Mouse (Mus musculus): ENCODE results near the gene Tspan12.

The Tspan12 gene

DNA sequence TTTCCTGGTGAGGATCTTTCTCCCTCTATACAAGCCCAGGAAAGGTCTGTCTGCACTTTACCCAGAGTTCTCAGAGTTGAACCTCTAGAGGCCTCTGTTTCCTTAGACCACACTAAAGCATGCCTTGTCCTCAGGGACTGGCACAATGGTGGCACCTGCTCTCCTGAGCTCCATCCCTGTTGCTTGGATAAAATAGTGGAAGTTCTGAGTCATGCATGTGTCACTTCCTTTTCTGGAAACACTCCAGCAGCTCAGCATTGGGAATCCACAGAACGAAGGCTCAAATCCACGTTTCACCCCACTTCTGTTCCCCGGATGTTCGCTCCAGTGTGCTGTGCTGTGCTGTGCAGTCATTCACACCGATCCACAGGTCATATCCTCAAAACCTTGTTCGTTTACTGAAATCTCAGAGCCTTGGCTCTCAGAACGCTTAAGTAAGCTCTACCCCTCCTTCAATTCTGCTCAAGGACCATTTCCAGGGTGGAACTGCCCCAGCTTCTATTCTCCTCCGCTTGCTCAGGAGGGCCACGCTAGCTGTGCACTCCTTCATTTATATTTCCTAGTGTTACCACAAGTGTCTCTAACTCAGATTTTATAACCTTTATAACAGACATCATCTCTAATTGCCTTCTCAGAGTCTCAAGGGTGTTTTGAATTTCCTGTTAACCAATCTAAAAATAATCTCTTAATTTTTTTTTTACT lies 83.4 kb downstream of the Tspan12 start:
- peak; percentile 95 for DNase-seq

DNA sequence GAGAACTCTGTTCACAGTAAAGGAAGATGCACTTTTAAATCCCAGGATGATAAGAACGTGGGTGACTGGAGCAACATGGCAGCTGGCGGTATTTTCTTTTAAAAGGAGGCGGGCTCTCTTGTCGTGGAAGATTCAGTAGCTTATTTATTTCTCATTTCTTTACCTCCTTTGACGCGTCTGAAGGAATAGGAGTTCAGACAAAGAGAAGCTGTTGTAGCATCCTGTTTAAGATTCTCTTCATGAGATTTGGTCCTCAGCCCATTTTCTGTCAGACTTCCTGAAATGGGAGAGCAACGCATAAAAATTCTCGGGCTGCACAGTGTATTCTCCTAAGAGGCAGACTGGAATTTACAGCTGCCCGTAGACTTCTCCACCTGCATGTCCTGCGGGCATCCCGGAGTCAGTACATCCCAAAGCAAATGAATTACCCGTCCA lies 84.5 kb downstream of the Tspan12 start:
- DNase-seq: no peak

DNA sequence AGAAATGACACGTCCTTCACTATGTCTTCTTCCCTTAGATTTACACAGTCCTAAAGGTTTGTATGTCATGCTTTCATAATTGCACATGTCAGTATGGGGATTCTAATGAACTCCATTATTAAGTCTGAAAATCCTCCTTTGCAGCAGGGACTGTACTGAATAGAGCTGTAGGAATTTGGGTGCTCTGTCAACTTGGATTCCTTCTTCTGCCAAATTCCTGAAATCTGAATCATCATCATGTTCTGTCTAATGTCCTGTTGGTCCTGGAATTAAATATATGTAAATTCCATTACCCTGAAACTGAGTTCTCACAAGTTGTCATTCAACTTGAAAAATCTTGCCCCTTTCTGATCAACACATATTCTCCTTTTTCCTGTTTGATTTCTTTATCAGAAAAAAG lies 104.8 kb downstream of the Tspan12 start:
- no peak for DNase-seq

DNA sequence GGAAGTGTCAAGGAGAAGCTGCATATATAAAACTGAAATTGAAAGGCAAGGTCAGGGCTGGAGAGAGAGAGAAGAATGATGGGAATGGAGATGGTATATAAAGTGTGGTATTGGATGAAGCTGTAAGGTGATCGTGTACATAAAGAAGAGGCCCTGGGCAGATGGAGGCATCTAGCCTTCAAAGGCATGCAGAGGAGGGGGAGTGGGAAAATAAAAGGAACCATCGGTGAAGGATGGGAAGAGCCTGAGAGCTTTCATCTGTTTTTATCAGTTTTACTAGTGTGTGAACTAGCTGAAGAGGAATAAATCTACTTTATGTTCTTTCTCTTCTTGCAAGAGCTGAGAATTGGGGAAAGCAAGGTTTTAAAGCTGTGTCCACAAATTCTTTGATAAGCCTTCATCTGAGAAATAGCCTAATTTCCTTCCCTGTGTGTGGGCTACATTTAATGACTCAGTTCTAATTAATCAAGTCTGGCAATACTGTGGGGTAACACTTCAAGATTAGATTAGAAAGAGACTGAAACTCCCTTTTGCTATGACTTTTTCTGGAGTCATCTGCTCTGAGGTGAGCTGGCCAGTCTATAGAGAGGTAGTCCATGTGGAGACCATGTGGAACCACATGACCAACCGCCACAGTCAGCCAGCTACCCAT lies 107.6 kb downstream of the Tspan12 start:
- DNase-seq: peak; percentile 70

DNA sequence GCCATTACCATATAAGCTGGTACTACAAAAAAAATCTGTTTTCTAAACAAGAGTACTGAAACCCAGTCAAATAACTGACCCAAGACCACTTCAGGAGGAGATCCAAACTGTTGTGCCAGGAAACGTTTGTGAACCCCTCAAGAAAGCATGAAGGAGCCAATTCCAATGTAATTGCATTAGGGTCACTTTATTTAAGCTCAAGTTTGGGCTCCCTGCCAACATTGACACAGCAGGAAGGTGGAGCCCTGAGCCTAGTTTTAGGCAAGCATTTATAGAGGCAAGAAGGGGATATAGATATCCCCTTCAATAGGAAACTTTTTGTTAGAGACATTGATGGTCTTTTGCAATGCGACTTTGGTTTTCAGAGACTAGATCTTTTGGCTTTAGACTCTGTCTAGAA lies 111.7 kb downstream of the Tspan12 start:
- no peak for DNase-seq

DNA sequence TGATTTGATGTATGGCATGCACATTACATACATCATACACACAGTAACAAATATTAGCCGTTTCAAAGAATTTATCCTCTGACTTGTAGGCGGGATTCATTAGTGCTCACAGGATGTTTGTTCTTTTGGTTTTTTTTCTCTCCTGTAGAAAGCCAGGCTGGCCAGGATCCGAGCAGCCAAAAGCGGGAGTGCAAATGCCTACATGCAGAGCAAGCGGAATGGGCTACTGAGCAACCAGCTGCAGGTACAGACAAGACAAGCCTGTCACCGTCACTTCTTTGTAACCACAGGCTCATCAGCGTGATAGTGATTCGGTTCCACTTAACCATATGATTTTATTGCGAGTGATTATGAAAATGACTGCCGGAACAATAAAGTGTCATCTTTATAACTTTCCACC lies 130.1 kb downstream of the Tspan12 start:
- DNase-seq: no peak
